Mouse (Mus musculus): Measurements from ENCODE around the gene Rab40c.

DNA sequence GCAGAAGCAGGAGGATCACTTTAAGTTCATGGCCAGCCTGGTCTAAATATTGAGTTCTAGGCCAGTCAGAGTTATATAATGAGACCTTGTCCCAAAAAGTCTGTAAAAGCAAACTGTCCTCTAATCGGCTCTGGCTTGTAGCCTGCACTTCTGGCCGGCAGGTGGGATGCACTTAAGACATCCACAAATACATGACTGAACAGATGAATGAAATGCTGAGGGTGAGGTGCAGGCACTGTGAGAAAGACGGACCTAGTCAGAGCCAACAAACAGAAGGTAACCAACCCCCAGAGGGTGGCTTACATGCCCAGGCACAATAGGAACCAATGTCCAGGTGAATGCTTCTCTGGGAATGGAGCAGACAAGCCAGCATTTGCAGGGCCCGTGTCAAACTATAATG is 5.2 kb downstream of the Rab40c start:
- TF ChIP-seq POLR2A (IDR thresholded peaks at IDR 0.05; ENCODE audit: extremely low read depth, insufficient read depth, low read length) = no peak
- no peak for TF ChIP-seq CTCF (IDR thresholded peaks at IDR 0.05; ENCODE audit: low read depth, low read length)

Data from liver, adult 2 months (tissue).